Mouse (Mus musculus) heart, embryonic 13.5 days (tissue): Measurements from ENCODE around the gene Serpinb1b. TPM values are rescaled to one million over a fixed set of nuclear protein-coding genes. Genes with fewer than 3 reads are reported as not detected.
A peak's percentile ranks its signal among the peaks of the same experiment; 100 is the strongest.
"Not testable (repeated sequence)": the region's sequence is repeated elsewhere in the genome, so short reads cannot be mapped to it uniquely, and the experiment has no call there.

Source experiments
- ATAC-seq: fragments of 200-750 bp; cut with Nextera tagmentation; 2 replicates; pipeline ENCODE4 v1.8.0; 2017; ENCODE audit warnings: moderate TSS enrichment; ENCODE audit not compliant: insufficient number of reproducible peaks, low FRiP score, low TSS enrichment; ENCODE audit errors: extremely low read depth
- H3K27ac ChIP-seq: fragments of 300-500 bp; sonication (generic); replicated peaks from 2 replicates; pipeline ENCODE4 v1.5.1; 2015; ENCODE audit warnings: moderate library complexity, mild to moderate bottlenecking, inconsistent platforms
- H3K27me3 ChIP-seq: fragments of 300-500 bp; sonication (generic); replicated peaks from 2 replicates; pipeline ENCODE4 v1.6.1; 2015; ENCODE audit warnings: mild to moderate bottlenecking, inconsistent platforms
- H3K36me3 ChIP-seq: fragments of 300-500 bp; sonication (generic); 2 replicates; pipeline ENCODE4 v1.6.1; 2015; ENCODE audit warnings: mild to moderate bottlenecking, inconsistent platforms
- H3K4me1 ChIP-seq: fragments of 300-500 bp; sonication (generic); 2 replicates; pipeline ENCODE4 v1.6.1; 2015; ENCODE audit warnings: inconsistent platforms
- H3K4me2 ChIP-seq: fragments of 300-500 bp; sonication (generic); 2 replicates; pipeline ENCODE4 v1.6.1; 2015; ENCODE audit warnings: inconsistent platforms, mild to moderate bottlenecking, moderate library complexity
- H3K4me3 ChIP-seq: fragments of 300-500 bp; sonication (generic); 2 replicates; pipeline ENCODE4 v1.5.1; 2015; ENCODE audit warnings: moderate library complexity, mild to moderate bottlenecking, inconsistent platforms
- H3K9ac ChIP-seq: fragments of 300-500 bp; sonication (generic); 2 replicates; pipeline ENCODE4 v1.6.1; 2015; ENCODE audit warnings: inconsistent platforms, mild to moderate bottlenecking, moderate library complexity
- H3K9me3 ChIP-seq: fragments of 300-500 bp; sonication (generic); 2 replicates; pipeline ENCODE4 v1.6.1; 2016; ENCODE audit warnings: inconsistent platforms
- WGBS: fragments of 180-500 bp; shearing (Covaris S2); methylation state at CpG from one replicate; pipeline ENCODE4 v1.1.7; 2015; ENCODE audit warnings: mixed read lengths; 5-methylcytosine and 5-hydroxymethylcytosine counted together
- polyA plus RNA-seq: library from polyadenylated mRNA; unstranded; fragments of >200 nt; fragmentation: Nextera tagmentation; extraction: Ambion mirVana; gene quantifications from 2 replicates; pipeline ENCODE4 v1.2.1, GENCODE M21; 2015

Gene Serpinb1b
- polyA plus RNA-seq, result not detected in 2 replicates

GRCm38 (mm10) chr13:33078056-33078705 lies at the start of gene Serpinb1b:
Gene Serpinb1b, plus strand, starts transcription at chr13:33078575.
- no peaks in the 10 kb centered on the region for H3K9me3 ChIP-seq
- H3K4me1 ChIP-seq, result peaks cover 6% of the 10 kb centered on the region; the same call in 1 of the 2 replicates
- no peak within 1 kb of the TSS for H3K27ac ChIP-seq
- H3K9ac ChIP-seq, result peak within 1 kb of the TSS; percentile 65
- 51% methylated on average over 3 of the region's 3 CpGs for whole genome bisulfite sequencing
- no peak for ATAC-seq
- H3K4me3 ChIP-seq, result peak within 1 kb of the TSS; percentile 31; the same call in 1 of the 2 replicates
- peak within 1 kb of the TSS; percentile 64 for H3K4me2 ChIP-seq
- H3K27me3 ChIP-seq, result no peaks in the 10 kb centered on the region; the same call in none of the 2 replicates
- H3K36me3 ChIP-seq, result no peaks in the 10 kb centered on the region

DNA sequence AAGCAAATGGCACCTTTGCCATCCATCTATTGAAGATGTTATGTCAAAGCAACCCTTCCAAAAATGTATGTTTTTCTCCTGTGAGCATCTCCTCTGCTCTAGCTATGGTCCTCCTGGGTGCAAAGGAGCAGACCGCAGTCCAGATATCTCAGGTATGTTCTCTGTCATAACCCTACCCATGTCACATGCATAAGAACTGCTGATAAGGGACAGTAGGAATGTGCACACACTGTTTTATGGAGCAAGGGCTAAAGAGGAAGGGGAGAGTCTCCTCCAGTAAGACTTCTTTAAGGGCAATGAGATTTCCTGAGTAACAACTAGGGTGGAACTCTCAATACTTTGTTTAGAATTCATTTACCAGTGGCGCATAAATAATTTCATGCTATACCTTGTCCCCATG lies 48.9 kb upstream of the Serpinb1b start:
- H3K4me1 ChIP-seq, result peaks cover 27% of the 10 kb centered on the region
- not testable (repeated sequence) for H3K27ac ChIP-seq, H3K27me3 ChIP-seq, H3K4me2 ChIP-seq, ATAC-seq, H3K36me3 ChIP-seq, H3K4me3 ChIP-seq, H3K9ac ChIP-seq, H3K9me3 ChIP-seq
- 81% methylated on average over 2 of the region's 2 CpGs for WGBS

DNA sequence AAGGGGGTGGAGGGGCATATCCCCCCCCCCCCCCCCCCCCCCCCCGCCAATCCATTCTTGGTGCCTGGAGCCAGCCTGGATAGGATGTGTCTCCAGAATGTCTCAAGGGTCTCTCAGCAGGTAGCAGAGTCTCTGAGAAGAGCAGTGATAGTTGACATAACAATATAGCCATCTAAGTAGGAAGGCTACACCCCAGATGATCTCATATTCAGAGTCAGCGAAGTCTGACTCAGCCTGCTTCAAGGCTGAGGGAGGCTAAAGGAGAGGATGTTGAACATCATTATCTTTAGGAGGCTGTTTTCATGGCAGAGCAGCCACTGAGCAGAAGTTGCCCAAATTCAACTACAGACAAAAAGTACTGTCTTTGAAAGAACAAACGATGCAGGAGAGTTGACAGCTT lies 48.1 kb upstream of the Serpinb1b start:
- no peaks in the 10 kb centered on the region for H3K9me3 ChIP-seq
- H3K4me1 ChIP-seq, result peaks cover 27% of the 10 kb centered on the region
- H3K9ac ChIP-seq, result no peak overlapping the region
- no peak overlapping the region for H3K27ac ChIP-seq
- no peaks in the 10 kb centered on the region for H3K27me3 ChIP-seq
- H3K4me3 ChIP-seq, result no peak overlapping the region
- WGBS, result 78% methylated on average over 2 of the region's 3 CpGs
- H3K36me3 ChIP-seq, result no peaks in the 10 kb centered on the region
- ATAC-seq, result no peak
- H3K4me2 ChIP-seq, result no peak overlapping the region

- H3K9me3 ChIP-seq, result peaks cover 5% of the 10 kb centered on the region; the same call in 1 of the 2 replicates
- H3K4me2 ChIP-seq, result no peak overlapping the region
- no peaks in the 10 kb centered on the region for H3K36me3 ChIP-seq
- no peak overlapping the region for H3K4me3 ChIP-seq
- no peak for ATAC-seq
- no peaks in the 10 kb centered on the region for H3K27me3 ChIP-seq
- H3K9ac ChIP-seq, result no peak overlapping the region
- no peak overlapping the region for H3K27ac ChIP-seq
- no peaks in the 10 kb centered on the region for H3K4me1 ChIP-seq
- WGBS, result 55% methylated on average over 1 of the region's 1 CpGs
These were observed 42.9 kb upstream of the Serpinb1b start for GRCm38 (mm10) chr13:33035506-33035905.

DNA sequence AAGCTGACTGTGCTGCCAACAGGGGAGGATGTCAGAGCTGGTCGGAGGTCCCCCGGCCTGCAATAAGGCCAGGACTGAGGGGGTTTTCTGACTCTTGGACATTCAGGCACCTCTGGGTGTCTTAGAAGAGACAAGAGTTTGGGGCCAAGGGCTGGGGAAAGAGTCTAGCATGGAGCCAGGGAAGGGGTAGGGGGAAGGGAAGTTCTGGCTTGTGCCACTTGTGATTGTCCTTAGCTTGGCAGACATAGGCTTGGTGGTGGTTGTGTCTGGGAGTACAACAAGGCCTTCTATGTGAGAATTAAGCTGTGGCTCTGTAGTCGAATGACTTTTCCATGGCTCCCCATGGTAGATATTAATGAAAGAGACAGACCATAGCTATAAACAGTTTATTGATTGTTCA lies 34.8 kb upstream of the Serpinb1b start:
- Histone ChIP-seq H3K4me3 (no peak overlapping the region), H3K9me3 (peaks cover 3% of the 10 kb centered on the region; the same call in 1 of the 2 replicates), H3K27ac (no peak overlapping the region), H3K4me1 (no peaks in the 10 kb centered on the region), H3K36me3 (no peaks in the 10 kb centered on the region), H3K27me3 (no peaks in the 10 kb centered on the region), H3K9ac (no peak overlapping the region), H3K4me2 (no peak overlapping the region)
- no peak for ATAC-seq
- 92% methylated on average over 3 of the region's 3 CpGs for WGBS

DNA sequence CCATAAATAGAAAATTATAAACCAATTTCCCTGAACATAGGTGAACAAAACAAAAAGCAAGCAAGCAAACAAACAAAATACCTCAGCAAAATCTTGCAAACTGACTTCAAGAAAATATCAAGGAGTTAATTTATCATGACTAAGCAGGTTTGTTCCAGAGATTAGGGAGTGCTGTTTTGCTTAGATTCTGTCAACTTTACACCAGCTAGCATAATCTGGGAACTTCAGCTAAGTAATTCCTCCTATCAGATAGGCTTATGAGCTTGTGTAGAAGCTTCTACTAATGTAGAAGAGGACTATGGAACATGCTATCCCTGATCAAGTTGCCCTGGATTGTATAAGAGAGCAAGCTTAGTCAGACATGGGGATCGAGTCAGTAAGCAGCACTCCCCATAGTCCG lies 31.1 kb upstream of the Serpinb1b start:
- ATAC-seq, result no peak
- Histone ChIP-seq H3K27ac (no peak overlapping the region), H3K27me3 (no peaks in the 10 kb centered on the region), H3K9ac (no peak overlapping the region), H3K9me3 (no peaks in the 10 kb centered on the region), H3K36me3 (no peaks in the 10 kb centered on the region), H3K4me3 (no peak overlapping the region), H3K4me1 (peaks cover 11% of the 10 kb centered on the region; the same call in 1 of the 2 replicates), H3K4me2 (no peak overlapping the region)
- 81% methylated on average over 2 of the region's 2 CpGs for WGBS

GRCm38 (mm10) chr13:33048187-33048586 lies 30.2 kb upstream of the Serpinb1b start:
- Histone ChIP-seq H3K9ac (no peak overlapping the region), H3K9me3 (no peaks in the 10 kb centered on the region), H3K27me3 (no peaks in the 10 kb centered on the region), H3K36me3 (no peaks in the 10 kb centered on the region), H3K27ac (no peak overlapping the region), H3K4me1 (peaks cover 11% of the 10 kb centered on the region; the same call in 1 of the 2 replicates), H3K4me3 (no peak overlapping the region), H3K4me2 (no peak overlapping the region)
- WGBS, result 71% methylated on average over 4 of the region's 4 CpGs
- no peak for ATAC-seq

DNA sequence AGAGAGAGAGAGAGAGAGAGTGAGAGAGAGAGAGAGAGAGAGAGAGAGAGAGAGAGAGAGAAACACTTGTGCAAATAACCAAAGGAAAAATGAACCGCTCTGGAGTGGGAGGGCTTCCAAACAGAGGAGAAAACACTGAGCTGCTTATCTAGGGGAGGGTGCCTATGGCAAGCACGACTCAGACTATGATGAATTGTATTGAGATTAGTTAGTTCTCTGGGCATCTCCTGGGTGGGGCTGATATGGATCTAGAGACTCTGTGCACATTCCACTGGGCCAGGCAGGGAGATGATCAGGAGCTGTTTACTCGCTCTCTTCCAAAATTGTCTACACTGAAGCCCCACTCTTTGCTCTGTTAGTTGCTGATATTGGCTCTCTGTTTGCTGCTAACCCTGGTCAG lies 26.7 kb upstream of the Serpinb1b start:
- no peak for ATAC-seq
- H3K4me2 ChIP-seq, result no peak overlapping the region
- H3K4me1 ChIP-seq, result peaks cover 11% of the 10 kb centered on the region; the same call in 1 of the 2 replicates
- no peak overlapping the region for H3K4me3 ChIP-seq
- H3K27me3 ChIP-seq, result no peaks in the 10 kb centered on the region
- H3K36me3 ChIP-seq, result no peaks in the 10 kb centered on the region
- WGBS, result 40% methylated on average over 3 of the region's 3 CpGs
- H3K9me3 ChIP-seq, result no peaks in the 10 kb centered on the region
- H3K27ac ChIP-seq, result no peak overlapping the region
- H3K9ac ChIP-seq, result no peak overlapping the region

- H3K4me1 ChIP-seq, result peaks cover 10% of the 10 kb centered on the region
- H3K27me3 ChIP-seq, result no peaks in the 10 kb centered on the region
- H3K27ac ChIP-seq, result no peak overlapping the region
- ATAC-seq, result no peak
- H3K36me3 ChIP-seq, result no peaks in the 10 kb centered on the region
- no peak overlapping the region for H3K4me2 ChIP-seq
- H3K4me3 ChIP-seq, result no peak overlapping the region
- no peak overlapping the region for H3K9ac ChIP-seq
- no peaks in the 10 kb centered on the region for H3K9me3 ChIP-seq
- 23% methylated on average over 1 of the region's 1 CpGs for WGBS
These were observed 15.3 kb upstream of the Serpinb1b start for GRCm38 (mm10) chr13:33063048-33063447.

- 74% methylated on average over 1 of the region's 1 CpGs for WGBS
- H3K9me3 ChIP-seq, result no peaks in the 10 kb centered on the region
- H3K4me2 ChIP-seq, result no peak overlapping the region
- no peak overlapping the region for H3K4me3 ChIP-seq
- no peak overlapping the region for H3K27ac ChIP-seq
- no peak for ATAC-seq
- no peaks in the 10 kb centered on the region for H3K27me3 ChIP-seq
- peaks cover 10% of the 10 kb centered on the region for H3K4me1 ChIP-seq
- no peaks in the 10 kb centered on the region for H3K36me3 ChIP-seq
- H3K9ac ChIP-seq, result no peak overlapping the region
These were observed 10.9 kb upstream of the Serpinb1b start for GRCm38 (mm10) chr13:33067387-33067977.

- H3K4me1 ChIP-seq, result peaks cover 8% of the 10 kb centered on the region
- no peaks in the 10 kb centered on the region for H3K9me3 ChIP-seq
- no peak overlapping the region for H3K4me2 ChIP-seq
- ATAC-seq, result no peak
- H3K27ac ChIP-seq, result no peak overlapping the region
- H3K27me3 ChIP-seq, result no peaks in the 10 kb centered on the region
- no peak overlapping the region for H3K9ac ChIP-seq
- no peak overlapping the region for H3K4me3 ChIP-seq
- WGBS, result 60% methylated on average over 3 of the region's 3 CpGs
- no peaks in the 10 kb centered on the region for H3K36me3 ChIP-seq
These were observed 10.2 kb upstream of the Serpinb1b start for GRCm38 (mm10) chr13:33068164-33068563.

GRCm38 (mm10) chr13:33071776-33072175 lies 6.6 kb upstream of the Serpinb1b start:
- 69% methylated on average over 5 of the region's 5 CpGs for WGBS
- H3K27me3 ChIP-seq, result no peaks in the 10 kb centered on the region
- H3K4me2 ChIP-seq, result no peak overlapping the region
- H3K9ac ChIP-seq, result no peak overlapping the region
- ATAC-seq, result no peak
- H3K4me1 ChIP-seq, result peaks cover 3% of the 10 kb centered on the region; the same call in 1 of the 2 replicates
- H3K9me3 ChIP-seq, result no peaks in the 10 kb centered on the region
- no peaks in the 10 kb centered on the region for H3K36me3 ChIP-seq
- no peak overlapping the region for H3K4me3 ChIP-seq
- no peak overlapping the region for H3K27ac ChIP-seq
